17 mouse cellular contexts compared by ENCODE assay signal in the genomic region with DNA sequence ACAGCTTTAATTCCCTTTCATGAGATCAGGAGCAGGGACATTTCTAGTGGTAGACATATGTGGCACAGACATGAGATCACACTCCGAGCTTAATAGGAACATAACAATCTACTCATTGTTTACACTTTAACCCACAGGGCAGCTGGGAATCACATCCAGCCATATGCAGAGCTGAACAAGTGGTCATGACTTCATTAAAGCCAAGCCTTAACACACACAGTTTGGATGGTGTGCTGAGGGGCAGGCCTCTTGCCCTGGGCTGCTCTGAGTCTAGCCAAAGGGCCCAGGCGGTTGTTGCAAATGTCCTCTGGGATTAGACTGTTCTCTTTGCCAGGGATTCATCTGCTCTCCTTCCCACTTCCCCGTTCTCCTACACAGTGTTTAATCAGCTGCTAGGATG.
DNase-seq lines count a peak whose midpoint lies in the region; ATAC-seq lines count a peak whose summit lies in the region.
"Had no signal": no experiment of that assay in that cellular context is flagged by ENCODE, and none has a peak within 500 bp of the region (broad histone marks: within the 10 kb centered on the region; RNA-seq: fewer than 3 reads in every experiment).

No protein-coding gene starts in this region.

- no peaks in the 10 kb centered on the region for H3K9me3 ChIP-seq in forebrain, embryonic 12.5 days
- H3K9me3 ChIP-seq in forebrain, embryonic 11.5 days (ENCODE audit: control insufficient read depth, low read length): no peaks in the 10 kb centered on the region
- no peaks in the 10 kb centered on the region for H3K9me3 ChIP-seq in midbrain, embryonic 11.5 days (ENCODE audit: control insufficient read depth, low read length)
- no peaks in the 10 kb centered on the region for H3K9me3 ChIP-seq in midbrain, embryonic 15.5 days
- no peaks in the 10 kb centered on the region for H3K9me3 ChIP-seq in embryonic facial prominence, embryonic 12.5 days
- H3K9me3 ChIP-seq in liver, embryonic 16.5 days (replicated peaks; ENCODE audit: control insufficient read depth, low read length): no peaks in the 10 kb centered on the region
- H3K9me3 ChIP-seq: heart, embryonic 13.5 days; intestine, embryonic 15.5 days; kidney, embryonic 15.5 days; limb, embryonic 13.5 days; neural tube, embryonic 15.5 days had no signal

- no peak overlapping the region for H3K4me2 ChIP-seq in forebrain, embryonic 12.5 days
- H3K4me2 ChIP-seq in forebrain, embryonic 11.5 days (ENCODE audit: low read depth, low read length, severe bottlenecking): no peak overlapping the region
- H3K4me2 ChIP-seq in midbrain, embryonic 11.5 days: no peak overlapping the region
- no peak overlapping the region for H3K4me2 ChIP-seq in midbrain, embryonic 15.5 days
- H3K4me2 ChIP-seq in embryonic facial prominence, embryonic 12.5 days (replicated peaks): no peak overlapping the region
- no peak overlapping the region for H3K4me2 ChIP-seq in liver, embryonic 16.5 days (ENCODE audit: low read depth, low read length)
- H3K4me2 ChIP-seq: heart, embryonic 13.5 days; intestine, embryonic 15.5 days; kidney, embryonic 15.5 days; limb, embryonic 13.5 days; neural tube, embryonic 15.5 days had no signal

- ATAC-seq in forebrain, embryonic 12.5 days (ENCODE audit: low FRiP score): no peak
- ATAC-seq in forebrain, embryonic 11.5 days (replicated peaks; ENCODE audit: low FRiP score): no peak
- peak; percentile 66; the same call in 1 of the 2 replicates for ATAC-seq in midbrain, embryonic 11.5 days (ENCODE audit: low FRiP score)
- ATAC-seq in midbrain, embryonic 15.5 days (replicated peaks): no peak
- no peak for ATAC-seq in embryonic facial prominence, embryonic 12.5 days (ENCODE audit: insufficient number of reproducible peaks, insufficient read depth, low FRiP score, low TSS enrichment)
- no peak for ATAC-seq in liver, embryonic 16.5 days (ENCODE audit: low read depth)
- no peak for ATAC-seq in megakaryocyte progenitor cell, adult 5-6 weeks (replicated peaks; ENCODE audit: poor library complexity)
- ATAC-seq: intestine, embryonic 15.5 days had no signal

- 31% methylated on average over 3 of the region's 3 CpGs for WGBS in forebrain, embryonic 12.5 days
- 30% methylated on average over 3 of the region's 3 CpGs for WGBS in forebrain, embryonic 11.5 days
- WGBS in midbrain, embryonic 11.5 days: 53% methylated on average over 3 of the region's 3 CpGs
- WGBS in midbrain, embryonic 15.5 days: 19% methylated on average over 3 of the region's 3 CpGs
- WGBS in embryonic facial prominence, embryonic 12.5 days: 24% methylated on average over 3 of the region's 3 CpGs
- WGBS in liver, embryonic 16.5 days (ENCODE audit: insufficient replicate concordance): 83% methylated on average over 3 of the region's 3 CpGs

- 0 out of 2 replicates have a peak overlapping the region, but pooled peaks have one; percentile 13 for H3K27ac ChIP-seq in forebrain, embryonic 12.5 days
- no peak overlapping the region for H3K27ac ChIP-seq in forebrain, embryonic 11.5 days (ENCODE audit: low read depth, low read length)
- no peak overlapping the region for H3K27ac ChIP-seq in midbrain, embryonic 11.5 days (ENCODE audit: low read depth, low read length)
- H3K27ac ChIP-seq in midbrain, embryonic 15.5 days: no peak overlapping the region
- H3K27ac ChIP-seq in embryonic facial prominence, embryonic 12.5 days: 0 out of 2 replicates have a peak overlapping the region, but pooled peaks have one; percentile 30
- peak overlapping the region; percentile 38 for H3K27ac ChIP-seq in liver, embryonic 16.5 days (ENCODE audit: low read length)
- H3K27ac ChIP-seq: heart, embryonic 13.5 days; intestine, embryonic 15.5 days; kidney, embryonic 15.5 days; limb, embryonic 13.5 days; neural tube, embryonic 15.5 days had no signal

- no peak overlapping the region for H3K4me3 ChIP-seq in forebrain, embryonic 12.5 days (replicated peaks)
- H3K4me3 ChIP-seq in forebrain, embryonic 11.5 days (ENCODE audit: low read depth, low read length): no peak overlapping the region
- H3K4me3 ChIP-seq in midbrain, embryonic 11.5 days (ENCODE audit: low read depth, low read length): no peak overlapping the region
- no peak overlapping the region for H3K4me3 ChIP-seq in midbrain, embryonic 15.5 days
- H3K4me3 ChIP-seq in embryonic facial prominence, embryonic 12.5 days: no peak overlapping the region
- H3K4me3 ChIP-seq in liver, embryonic 16.5 days (ENCODE audit: low read depth, low read length): no peak overlapping the region
- H3K4me3 ChIP-seq: heart, embryonic 13.5 days; intestine, embryonic 15.5 days; kidney, embryonic 15.5 days; limb, embryonic 13.5 days; neural tube, embryonic 15.5 days had no signal

- no peaks in the 10 kb centered on the region for H3K36me3 ChIP-seq in forebrain, embryonic 12.5 days (replicated peaks)
- H3K36me3 ChIP-seq in forebrain, embryonic 11.5 days (ENCODE audit: control insufficient read depth, insufficient read depth, low read length): no peaks in the 10 kb centered on the region
- no peaks in the 10 kb centered on the region for H3K36me3 ChIP-seq in midbrain, embryonic 11.5 days (ENCODE audit: control insufficient read depth, insufficient read depth, low read length)
- H3K36me3 ChIP-seq in midbrain, embryonic 15.5 days (replicated peaks): no peaks in the 10 kb centered on the region
- no peaks in the 10 kb centered on the region for H3K36me3 ChIP-seq in embryonic facial prominence, embryonic 12.5 days
- H3K36me3 ChIP-seq in liver, embryonic 16.5 days (ENCODE audit: control insufficient read depth, insufficient read depth): no peaks in the 10 kb centered on the region; the same call in 1 of the 2 replicates
- H3K36me3 ChIP-seq: heart, embryonic 13.5 days; intestine, embryonic 15.5 days; kidney, embryonic 15.5 days; limb, embryonic 13.5 days; neural tube, embryonic 15.5 days had no signal

- DNase-seq in forebrain, embryonic 11.5 days (ENCODE audit: low spot score): no peak
- DNase-seq in midbrain, embryonic 11.5 days (ENCODE audit: low spot score, missing footprints): no peak
- DNase-seq in cerebellum, adult 11-12 months: no peak
- DNase-seq: cerebellum, postnatal 14 days; gastrocnemius, postnatal 36 days; heart, postnatal 4 days; lung, postnatal 10 days had no signal

- no peaks in the 10 kb centered on the region for H3K27me3 ChIP-seq in forebrain, embryonic 12.5 days
- H3K27me3 ChIP-seq in forebrain, embryonic 11.5 days (ENCODE audit: control insufficient read depth, insufficient read depth, low read length): no peaks in the 10 kb centered on the region
- no peaks in the 10 kb centered on the region for H3K27me3 ChIP-seq in midbrain, embryonic 11.5 days (ENCODE audit: control insufficient read depth, insufficient read depth, low read length)
- H3K27me3 ChIP-seq in midbrain, embryonic 15.5 days (replicated peaks): no peaks in the 10 kb centered on the region
- no peaks in the 10 kb centered on the region for H3K27me3 ChIP-seq in embryonic facial prominence, embryonic 12.5 days
- H3K27me3 ChIP-seq in liver, embryonic 16.5 days (ENCODE audit: control insufficient read depth, insufficient read depth, low read depth, low read length): no peaks in the 10 kb centered on the region
- H3K27me3 ChIP-seq: heart, embryonic 13.5 days; intestine, embryonic 15.5 days; limb, embryonic 13.5 days; neural tube, embryonic 15.5 days had no signal

- peaks cover 39% of the 10 kb centered on the region for H3K4me1 ChIP-seq in forebrain, embryonic 12.5 days
- H3K4me1 ChIP-seq in forebrain, embryonic 11.5 days (replicated peaks; ENCODE audit: control insufficient read depth, insufficient read depth, low read length): peaks cover 14% of the 10 kb centered on the region
- peaks cover 11% of the 10 kb centered on the region for H3K4me1 ChIP-seq in midbrain, embryonic 11.5 days (ENCODE audit: control insufficient read depth, insufficient read depth, low read length)
- 0 out of 2 replicates have a peak, but pooled peaks cover 4% of the 10 kb centered on the region for H3K4me1 ChIP-seq in midbrain, embryonic 15.5 days
- H3K4me1 ChIP-seq in embryonic facial prominence, embryonic 12.5 days: peaks cover 27% of the 10 kb centered on the region; the same call in 1 of the 2 replicates
- peaks cover 66% of the 10 kb centered on the region for H3K4me1 ChIP-seq in liver, embryonic 16.5 days (ENCODE audit: control insufficient read depth, low read depth, low read length)

- H3K9ac ChIP-seq in forebrain, embryonic 12.5 days: no peak overlapping the region
- no peak overlapping the region for H3K9ac ChIP-seq in forebrain, embryonic 11.5 days (ENCODE audit: low read length)
- H3K9ac ChIP-seq in midbrain, embryonic 11.5 days (ENCODE audit: low read length): no peak overlapping the region
- H3K9ac ChIP-seq in midbrain, embryonic 15.5 days: no peak overlapping the region
- no peak overlapping the region for H3K9ac ChIP-seq in embryonic facial prominence, embryonic 12.5 days
- H3K9ac ChIP-seq in liver, embryonic 16.5 days (ENCODE audit: low read depth, low read length): no peak overlapping the region
- H3K9ac ChIP-seq: heart, embryonic 13.5 days; intestine, embryonic 15.5 days; kidney, embryonic 15.5 days; limb, embryonic 13.5 days; neural tube, embryonic 15.5 days had no signal

Comparison
In these comparisons a context has a peak if more than half of its experiments do, and no peak if none do; other contexts are left out.
1. H3K27ac ChIP-seq: peak in forebrain, embryonic 12.5 days (single experiment), embryonic facial prominence, embryonic 12.5 days (single experiment) and liver, embryonic 16.5 days (single experiment); none in forebrain, embryonic 11.5 days (single experiment), midbrain, embryonic 11.5 days (single experiment) and midbrain, embryonic 15.5 days (single experiment).